Mouse (Mus musculus): ENCODE results near the gene Wdr19.

The Wdr19 gene

DNA sequence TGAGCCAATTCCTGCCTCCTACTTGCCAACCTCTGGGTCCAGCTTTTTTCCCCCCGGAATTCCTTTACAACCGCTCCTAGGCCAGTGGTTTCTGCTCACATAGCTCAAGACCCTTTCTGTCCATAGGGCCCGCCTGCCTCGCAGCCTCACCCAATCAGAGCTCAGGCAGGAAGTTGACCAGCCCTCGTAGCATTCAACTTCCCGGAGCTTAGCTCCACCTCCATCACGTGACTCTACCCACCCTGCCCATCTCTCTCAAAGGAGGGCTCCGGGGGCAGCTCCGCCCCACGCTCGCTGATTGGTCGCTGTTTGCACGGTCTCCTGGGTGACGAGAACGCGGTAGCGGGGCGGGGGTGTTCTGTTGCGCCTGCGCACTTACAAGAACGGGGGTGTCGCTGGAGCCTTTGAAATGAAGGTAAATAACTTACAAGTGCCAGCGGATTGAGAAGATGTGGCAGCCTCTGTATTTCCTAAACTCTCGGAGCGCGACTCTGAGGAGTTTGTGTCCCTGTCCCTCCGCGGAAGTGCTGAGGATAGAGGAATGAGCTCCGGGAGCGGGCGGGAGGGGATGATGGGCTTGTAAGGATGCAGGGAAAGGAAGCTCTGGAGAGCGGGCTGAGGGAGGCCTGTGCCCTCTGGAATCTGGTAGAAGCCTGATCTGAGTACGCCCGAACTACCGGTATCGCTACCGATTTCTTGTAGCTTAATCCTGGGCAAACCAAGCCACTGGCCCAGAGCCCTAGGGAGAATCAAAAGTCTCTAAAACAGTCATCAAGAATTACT is at the start of gene Wdr19:
Gene Wdr19, plus strand, starts transcription at position 351 of the 783 bp plus-strand sequence.
- DNase-seq (ENCODE audit: low read depth), result peak; percentile 99

DNA sequence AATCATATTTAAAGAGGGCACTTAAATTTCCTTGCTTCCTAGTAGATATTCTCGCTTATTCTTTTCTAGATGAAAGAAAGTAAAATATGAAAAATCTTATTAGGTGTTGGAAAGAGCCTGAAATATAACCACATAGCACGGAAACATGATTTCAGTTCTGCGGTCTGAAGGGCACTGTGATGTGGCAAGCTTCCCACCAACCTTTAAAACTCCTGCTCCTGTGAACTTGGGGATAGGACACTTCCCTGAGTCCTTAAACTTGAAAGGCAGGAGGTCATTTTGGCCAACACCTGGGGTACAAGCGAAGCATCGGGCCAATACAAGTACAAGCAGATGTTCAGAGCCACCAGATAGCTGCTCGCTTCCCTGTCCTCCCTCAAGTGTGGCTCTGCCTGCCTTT is 49.8 kb upstream of the Wdr19 start:
- DNase-seq (ENCODE audit: low read depth), result no peak

DNA sequence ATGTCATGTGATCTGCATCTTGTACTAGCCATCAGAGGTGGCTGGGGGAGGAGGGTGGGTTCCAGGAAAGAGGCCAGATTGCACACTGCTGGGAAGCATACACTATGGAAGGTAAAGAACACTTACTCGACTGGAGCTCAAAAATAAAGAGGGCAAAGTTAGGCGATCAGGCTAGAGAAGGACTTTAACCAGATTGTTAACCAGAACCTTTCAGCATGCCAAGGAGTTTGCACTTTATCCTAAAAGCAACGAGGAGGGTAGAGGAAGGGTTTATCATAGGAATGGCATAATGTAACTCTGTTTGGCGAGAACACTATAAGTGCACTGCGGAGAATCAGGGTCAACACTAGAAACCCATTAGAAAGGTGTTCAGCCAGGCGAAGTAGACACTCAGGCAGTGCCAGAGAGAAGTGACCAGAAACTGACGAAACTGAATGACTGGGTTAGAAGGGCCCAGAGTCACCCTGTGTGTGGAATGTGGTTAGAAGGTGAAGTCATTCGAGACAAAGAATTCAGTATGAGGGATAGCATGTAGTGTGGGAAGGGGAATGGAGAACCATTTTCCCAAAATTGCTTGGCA is 49.0 kb upstream of the Wdr19 start:
- DNase-seq (ENCODE audit: low read depth), result no peak

DNA sequence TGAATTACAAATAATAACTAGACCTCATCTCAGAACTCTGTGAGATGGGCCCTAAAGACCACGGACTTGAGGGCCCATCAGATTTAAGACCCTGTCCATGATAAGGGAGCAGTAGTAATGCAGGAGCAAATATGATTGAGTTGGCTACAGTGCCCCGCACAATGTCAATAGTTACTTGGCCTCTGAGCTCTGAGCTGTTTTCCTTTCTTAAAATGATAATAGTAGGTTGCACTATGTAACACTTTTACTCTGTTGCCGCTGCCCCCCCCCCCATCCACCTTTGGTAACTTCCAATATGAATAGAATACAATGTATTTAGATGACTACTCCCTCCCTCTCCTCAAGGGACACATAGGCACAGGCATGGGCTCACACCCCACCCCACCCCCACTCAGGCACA is 48.2 kb upstream of the Wdr19 start:
- no peak for DNase-seq (ENCODE audit: low read depth)

DNA sequence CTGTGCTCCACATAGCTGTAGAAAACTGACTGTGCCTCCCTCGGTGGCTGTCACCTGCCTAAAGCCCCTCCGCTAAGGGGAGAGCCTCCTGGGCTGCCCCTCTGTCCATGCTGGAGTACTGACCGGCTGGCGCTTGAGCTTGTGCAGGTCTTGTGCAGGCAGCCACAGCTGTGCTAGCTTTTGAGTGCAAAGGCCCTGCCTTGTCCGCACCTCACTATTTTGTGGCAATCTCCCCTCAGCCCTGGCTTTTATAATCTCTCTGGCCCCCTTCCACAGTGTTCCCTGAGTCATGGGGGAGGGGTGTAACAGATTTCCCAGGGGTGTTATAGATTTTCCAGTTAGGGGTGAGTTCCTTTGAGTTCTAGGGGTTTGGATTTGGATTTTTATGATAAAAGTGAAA is 47.7 kb upstream of the Wdr19 start:
- no peak for DNase-seq (ENCODE audit: low read depth)

DNA sequence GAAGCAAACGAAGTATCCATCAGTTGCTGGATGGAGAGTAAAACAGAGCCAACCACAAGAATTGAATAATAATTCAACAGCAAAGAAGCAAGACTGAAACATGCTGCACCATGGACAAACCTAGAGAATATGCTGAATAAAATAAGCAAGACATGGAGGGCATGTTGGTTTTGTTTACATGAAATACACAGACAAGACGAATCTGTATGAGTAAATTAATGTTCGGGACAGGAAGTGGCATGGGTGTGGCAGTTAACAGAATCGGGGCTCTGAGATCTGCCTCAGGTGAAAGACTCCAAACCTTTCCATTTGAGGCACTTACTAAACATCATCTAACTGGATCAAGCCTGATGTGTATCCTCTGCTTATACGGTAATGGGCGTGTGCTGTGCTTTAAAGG is 45.2 kb upstream of the Wdr19 start:
- DNase-seq (ENCODE audit: low read depth), result no peak

DNA sequence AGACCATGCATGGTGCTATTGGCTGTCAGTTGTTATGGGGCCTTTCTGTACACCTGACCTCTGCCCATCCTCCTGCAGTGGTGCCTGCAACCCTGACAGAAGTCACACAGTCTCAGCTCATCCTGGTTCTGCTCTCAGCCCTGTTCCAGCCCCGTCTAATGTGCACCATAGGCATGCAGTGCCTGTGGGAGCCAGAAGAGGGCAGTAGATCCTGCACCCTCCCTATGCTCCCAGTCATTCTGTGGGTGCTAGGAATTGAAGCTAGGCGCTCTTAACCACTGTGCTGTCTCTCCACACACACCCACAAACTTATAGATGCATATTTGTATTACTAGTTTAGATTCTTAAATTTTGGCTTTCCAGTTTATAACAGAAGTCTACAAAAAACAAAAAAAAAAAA is 42.6 kb upstream of the Wdr19 start:
- peak; percentile 47 for DNase-seq (ENCODE audit: low read depth)

DNA sequence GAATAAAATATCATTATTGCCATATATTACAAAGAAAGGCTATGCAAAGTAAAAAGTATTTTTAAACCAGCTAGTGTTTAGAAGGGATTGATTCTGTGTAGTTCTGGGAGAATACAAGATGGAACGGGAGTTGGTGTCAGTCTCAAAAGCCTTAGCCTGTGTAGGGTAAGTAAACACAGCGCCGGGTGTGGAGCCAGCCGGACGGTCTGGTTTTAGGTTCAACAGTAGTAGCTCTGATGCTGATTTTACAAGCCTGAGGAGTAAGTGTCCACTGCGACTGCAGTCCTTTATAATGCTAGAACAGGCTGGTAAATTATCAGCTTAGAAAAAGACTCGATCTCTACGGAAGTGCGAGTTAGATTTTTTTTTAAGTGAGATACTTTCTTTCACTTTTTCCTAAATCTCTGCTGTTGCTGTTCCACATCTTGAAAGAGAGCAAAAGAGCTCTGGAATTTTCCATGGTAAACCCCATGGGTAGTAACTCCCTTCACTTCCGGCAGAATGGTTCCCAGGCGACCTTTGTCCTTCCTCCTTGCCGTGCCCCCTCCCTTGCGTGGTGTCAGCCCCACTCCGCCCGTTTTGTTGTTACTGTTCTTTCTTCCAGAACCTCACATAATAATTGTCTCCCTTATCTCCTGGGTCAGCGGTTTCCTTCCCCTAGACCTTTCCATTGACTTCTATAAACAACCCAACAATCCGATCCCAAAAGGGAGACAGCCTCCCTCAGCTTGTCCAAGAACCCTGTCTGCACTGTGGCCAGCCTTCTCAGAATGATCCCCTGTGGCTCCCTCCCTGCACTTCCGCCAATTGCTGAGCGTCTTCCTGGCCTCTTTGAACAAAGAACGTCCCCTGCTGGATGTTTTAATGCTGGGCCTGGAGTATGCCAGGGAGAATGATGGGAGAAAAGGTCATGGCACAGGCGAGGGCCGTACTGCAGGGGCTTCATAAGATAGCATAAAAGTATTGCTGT is 41.8 kb upstream of the Wdr19 start:
- no peak for DNase-seq (ENCODE audit: low read depth)

DNA sequence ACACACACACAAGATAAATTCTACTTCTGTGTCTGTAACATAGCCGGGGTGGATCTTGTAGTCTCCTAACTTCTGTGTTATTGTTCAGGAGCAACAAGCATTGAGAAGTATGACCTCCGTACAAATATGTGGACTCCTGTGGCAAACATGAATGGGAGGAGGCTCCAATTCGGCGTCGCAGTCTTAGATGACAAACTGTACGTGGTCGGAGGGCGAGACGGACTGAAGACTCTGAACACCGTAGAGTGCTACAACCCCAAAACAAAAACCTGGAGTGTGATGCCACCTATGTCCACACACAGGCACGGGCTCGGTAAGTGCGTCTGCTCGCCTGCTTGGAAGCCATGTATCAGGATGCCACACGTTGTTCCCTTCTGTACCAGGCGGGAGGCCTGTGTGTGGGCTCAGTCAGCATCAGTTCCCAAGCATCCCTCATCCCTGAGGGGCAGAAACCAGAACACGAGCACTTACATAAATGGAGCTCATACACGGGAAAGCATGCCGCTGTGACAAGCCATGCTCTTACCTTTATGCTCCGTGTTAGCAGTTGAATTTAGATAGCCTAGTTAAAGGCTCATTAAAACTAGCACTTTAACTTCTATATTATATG is 40.7 kb upstream of the Wdr19 start:
- no peak for DNase-seq (ENCODE audit: low read depth)

DNA sequence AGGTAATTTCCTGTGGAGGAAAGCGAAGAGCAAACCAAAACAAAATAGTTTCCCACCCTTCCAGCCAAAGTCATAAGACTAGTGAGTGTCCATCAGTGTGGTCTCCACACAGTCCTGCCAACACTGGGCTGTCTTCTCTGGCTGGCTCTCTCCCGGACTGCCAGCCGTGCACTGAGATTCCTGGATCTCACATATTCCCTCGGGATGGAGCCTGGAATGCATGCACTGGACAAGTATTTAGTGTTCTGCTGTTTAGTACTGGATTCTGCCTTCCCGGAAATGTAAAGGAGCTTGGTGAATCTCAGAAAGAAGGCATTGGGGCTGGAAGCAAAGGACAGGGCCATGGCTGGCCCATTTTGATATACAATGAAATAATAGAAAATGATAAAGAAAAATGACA is 36.5 kb upstream of the Wdr19 start:
- DNase-seq (ENCODE audit: low read depth), result no peak

DNA sequence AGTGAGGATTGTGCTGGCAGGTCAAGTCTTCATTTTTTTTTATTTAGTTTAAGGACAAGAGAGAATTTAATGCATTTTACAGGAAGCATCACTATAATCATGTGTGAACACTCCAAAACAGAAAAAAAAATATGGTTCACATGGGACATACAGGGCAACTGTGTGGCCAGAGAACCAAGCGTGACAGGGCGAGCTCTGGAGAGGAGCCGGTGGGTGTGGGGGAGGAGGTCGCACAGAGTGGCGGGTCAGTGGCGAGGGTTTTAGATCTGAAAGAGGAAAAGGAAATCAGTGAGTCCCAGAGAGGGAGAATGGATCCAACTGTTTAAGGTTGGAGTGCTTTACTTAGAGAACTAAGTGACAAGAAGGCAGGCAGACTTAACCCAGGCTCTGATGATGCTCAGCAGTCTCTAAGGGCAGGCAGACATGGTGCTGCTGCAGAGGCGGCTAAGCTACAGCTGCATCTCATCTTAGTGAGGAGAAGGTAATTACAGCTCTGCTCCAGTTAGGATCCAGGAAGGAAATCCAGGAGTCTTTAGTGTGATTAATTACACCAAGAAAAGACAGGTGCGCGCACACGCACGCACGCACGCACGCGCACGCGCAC is 35.9 kb upstream of the Wdr19 start:
- DNase-seq (ENCODE audit: low read depth), result no peak

DNA sequence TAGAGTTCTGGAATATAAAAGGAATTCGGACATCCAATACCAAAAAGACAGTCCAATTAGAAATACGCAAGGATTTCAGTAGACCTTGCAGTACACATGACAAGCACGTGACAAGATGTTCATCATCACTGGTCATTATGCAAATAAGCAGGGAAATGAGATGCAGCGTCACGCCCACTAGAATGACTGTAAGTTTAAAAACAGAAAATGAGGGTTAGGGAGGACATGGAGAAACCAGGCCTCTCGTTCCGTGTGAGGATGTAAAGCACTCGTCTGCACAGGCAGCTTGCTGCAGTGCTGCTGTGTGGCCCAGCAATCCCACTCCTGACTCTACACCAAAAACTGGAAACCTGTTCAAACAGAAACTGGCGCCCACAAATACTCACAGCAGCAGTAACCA is 29.3 kb upstream of the Wdr19 start:
- no peak for DNase-seq (ENCODE audit: low read depth)

DNA sequence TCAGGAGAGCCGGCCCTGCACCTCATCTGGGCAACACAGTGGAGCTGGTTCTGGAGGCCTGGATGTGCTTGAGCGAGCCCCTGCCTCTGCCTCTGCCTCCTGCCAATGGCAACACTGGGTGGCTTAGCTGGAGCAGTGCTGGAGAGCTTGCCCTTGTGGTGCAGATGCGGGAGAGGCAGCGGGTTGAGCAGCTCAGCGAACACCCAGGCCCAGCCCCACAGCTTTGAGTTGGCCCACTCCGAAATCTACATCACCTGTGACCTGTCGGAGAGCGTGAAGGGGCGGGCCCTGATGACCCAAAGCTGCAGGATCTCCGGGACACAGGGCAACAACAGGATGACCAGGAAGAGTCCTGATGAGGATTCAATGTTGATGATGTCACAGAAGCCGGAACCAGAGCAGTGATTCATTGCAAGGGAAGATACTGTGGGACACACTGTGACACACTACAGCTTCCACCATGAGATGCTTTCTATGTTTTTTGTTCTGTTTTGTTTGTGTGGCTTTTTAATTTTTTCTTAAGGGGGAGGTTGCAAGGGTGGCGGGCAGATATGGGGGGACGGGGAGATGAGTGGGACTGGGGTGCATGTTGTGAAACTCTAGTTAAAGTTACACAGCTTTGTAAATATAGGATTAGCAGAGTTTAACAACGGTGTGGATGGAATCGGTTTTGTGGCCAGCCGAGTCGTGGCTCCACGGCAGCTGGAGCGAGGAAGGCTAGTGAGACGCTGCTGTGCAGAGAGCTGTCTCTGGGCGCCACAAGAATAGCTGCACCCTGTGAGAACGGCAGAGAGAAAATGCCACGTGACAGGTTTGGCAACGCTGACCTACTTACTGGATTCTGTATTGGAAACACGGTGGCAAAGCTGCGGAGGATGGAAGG is 24.2 kb upstream of the Wdr19 start:
- no peak for DNase-seq (ENCODE audit: low read depth)

DNA sequence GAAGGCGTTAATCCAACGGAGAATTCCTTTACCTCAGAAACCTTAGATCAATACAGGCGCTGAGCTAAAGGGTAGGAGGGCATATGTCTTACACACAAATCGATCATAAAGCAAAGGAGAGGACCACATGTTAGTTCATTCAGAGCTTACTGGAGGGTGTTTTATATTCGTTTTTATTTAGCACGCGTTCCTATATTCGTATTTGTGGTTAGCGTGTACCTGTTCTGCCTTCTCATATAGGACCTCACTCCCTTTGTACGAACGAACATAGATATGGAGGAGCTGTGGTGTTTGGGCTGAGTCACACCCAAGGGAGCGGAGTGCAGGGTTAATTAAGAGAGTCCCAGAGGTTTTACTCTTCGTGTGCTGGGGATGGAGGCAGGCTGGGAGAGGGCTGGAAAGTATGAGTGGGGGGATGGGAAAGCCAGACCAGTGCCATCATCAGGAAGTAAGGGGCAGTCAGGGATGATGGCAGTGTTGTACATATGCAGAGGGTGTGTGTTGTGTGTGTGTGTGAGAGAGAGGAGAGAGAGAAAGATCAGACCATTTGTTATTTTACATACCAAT is 23.5 kb upstream of the Wdr19 start:
- DNase-seq (ENCODE audit: low read depth), result no peak

DNA sequence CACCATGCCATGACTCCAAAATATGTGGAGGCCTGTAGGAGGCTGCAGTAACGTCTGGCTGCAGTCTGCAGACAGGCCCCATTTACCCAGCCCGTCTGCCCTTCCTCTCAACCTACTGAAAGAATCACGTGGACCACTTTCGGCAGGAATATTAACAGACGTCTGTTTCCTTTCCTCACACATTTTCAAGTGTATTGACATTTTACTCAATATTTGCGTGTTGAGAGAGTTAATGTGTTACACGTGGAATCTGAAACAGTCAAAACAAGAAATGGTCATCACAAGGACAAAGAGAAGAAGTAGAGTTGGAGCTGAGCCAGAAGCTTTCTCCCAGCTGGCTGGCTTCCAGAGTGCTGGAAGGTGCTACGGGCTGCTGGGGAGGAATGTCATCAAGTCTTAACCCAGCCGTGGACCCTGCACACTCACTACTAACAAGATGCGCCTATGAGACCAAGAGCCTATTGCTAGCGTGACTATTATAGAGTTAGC is 22.4 kb upstream of the Wdr19 start:
- peak; percentile 17 for DNase-seq (ENCODE audit: low read depth)

DNA sequence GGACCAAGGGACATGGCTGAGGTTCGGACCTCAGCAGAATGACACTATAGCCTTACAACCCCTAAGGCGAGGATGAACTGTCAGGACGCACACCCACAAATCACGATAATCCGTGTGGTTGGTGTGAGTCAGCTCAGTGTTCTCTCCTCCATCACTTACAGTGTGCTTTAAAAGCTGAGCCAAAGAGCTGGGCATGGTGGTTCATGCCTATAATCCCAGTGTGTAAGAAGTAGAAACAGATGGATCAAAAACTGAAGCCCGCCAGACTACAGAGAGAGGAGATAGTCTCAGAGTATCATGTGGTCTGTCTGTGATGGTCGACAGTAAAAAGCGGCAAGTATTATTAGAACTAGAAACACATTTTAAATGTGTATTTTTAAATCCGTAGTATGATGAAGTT is 21.0 kb upstream of the Wdr19 start:
- DNase-seq (ENCODE audit: low read depth), result no peak

DNA sequence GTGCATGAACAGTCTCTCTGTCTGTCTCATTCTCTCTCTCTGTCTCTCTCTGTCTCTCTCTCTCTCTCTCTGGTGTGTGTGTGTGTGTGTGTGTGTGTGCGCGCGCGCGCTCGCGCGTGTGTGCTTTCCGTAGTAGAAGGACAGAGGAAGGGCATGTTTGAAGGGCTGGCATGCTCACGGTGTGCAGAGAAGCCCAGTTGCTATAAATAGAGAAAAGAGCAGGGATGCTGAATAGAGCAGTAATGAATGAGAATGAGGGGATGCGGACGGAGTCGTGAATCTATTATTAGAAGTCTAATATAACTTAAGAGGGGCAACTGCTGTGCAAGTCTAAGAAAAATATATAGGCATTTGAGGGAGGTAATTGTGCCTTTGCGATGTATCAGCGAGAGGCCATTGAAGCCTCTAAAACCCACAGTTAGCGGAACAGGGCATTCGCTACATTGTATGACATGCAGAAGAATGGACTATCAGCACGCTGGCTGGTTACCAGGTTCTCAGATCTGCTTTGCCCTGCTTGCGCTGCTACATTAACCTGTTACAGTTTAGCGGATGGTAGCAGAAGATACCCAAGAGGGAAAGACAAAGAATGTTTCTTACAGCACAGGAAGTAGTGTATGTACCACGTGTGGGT is 18.2 kb upstream of the Wdr19 start:
- DNase-seq (ENCODE audit: low read depth), result no peak

DNA sequence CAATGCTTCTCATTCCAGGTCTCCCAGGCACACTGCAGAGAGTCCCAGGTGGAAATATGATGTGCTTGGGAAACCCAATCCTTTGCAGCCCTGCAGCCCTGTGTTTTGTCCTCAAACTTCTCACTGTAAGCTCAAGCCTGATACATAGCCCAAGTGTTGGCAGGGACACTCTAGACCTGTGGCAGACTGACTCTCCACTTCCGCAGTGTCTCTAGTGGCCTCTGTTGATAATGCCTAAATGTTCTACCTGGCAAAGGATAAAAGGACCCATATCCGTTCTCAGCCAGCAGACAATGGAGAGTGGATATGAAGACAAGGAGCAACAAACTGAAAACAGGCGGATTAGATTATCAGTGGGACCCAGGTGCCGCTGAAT is 17.7 kb upstream of the Wdr19 start:
- DNase-seq (ENCODE audit: low read depth), result no peak

DNA sequence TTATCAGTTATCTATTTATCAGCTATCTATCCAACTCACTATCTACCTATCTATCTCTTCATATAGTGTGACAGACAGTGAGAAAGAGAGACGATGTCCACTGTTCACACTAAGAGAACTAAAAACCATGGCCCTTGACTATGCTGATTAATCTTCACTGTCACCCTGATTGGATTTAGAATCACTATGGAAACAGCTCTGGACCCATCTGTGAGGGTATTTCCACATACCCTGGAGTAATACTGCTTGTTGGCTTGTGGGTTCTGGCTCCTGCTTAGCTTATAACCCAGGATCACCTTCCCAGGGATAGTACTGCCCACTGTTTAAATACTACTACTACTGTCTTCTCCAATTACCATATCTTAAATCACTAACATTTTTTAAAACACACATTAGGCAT is 17.2 kb upstream of the Wdr19 start:
- no peak for DNase-seq (ENCODE audit: low read depth)

DNA sequence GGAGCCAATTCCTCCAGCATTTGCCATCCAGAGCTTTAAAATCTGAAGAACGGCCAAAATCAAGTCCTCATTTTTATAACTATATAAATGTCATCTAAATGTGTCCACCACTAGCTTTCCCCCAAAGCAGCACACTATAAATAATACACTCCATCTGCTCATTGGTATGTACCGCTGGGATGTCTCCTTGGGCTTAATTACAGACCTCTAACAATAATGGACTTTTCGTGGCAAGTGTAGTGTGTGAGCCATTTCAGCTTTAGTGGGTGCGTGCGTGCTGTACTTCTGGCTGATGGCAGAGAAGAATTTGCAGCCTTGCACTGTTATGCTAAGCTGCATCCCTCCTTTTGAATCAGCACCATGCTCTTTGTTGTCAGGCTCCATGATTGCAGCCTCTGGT is 7.9 kb upstream of the Wdr19 start:
- no peak for DNase-seq (ENCODE audit: low read depth)

Measured in NIH3T3 (cell line).